25 mouse cellular contexts compared by ENCODE assay signal in genomic region chr2:128693236-128693635, GRCm38 (mm10). TPM values are rescaled to one million over a fixed set of nuclear protein-coding genes. Genes with fewer than 3 reads are reported as not detected.
DNase-seq lines count a peak whose midpoint lies in the region; ATAC-seq and TF ChIP-seq lines count a peak whose summit lies in the region.
"Had no signal": no experiment of that assay in that cellular context is flagged by ENCODE, and none has a peak within 500 bp of the region (broad histone marks: within the 10 kb centered on the region; RNA-seq: fewer than 3 reads in every experiment).

No protein-coding gene starts in this region.

- H3K27ac ChIP-seq in embryonic facial prominence, embryonic 13.5 days: peak overlapping the region; percentile 22; the same call in 1 of the 2 replicates
- H3K27ac ChIP-seq in embryonic facial prominence, embryonic 10.5 days (replicated peaks): no peak overlapping the region
- 0 out of 2 replicates have a peak overlapping the region, but pooled peaks have one; percentile 5 for H3K27ac ChIP-seq in heart, embryonic 13.5 days (replicated peaks)
- peak overlapping the region; percentile 38; the same call in 1 of the 2 replicates for H3K27ac ChIP-seq in limb, embryonic 10.5 days
- no peak overlapping the region for H3K27ac ChIP-seq in layer of hippocampus, adult 2 months
- H3K27ac ChIP-seq: gastrocnemius, adult 2 months; heart, adult 2 months; hindbrain, embryonic 12.5 days; hindbrain, embryonic 15.5 days had no signal

- no peaks in the 10 kb centered on the region for H3K27me3 ChIP-seq in embryonic facial prominence, embryonic 13.5 days
- no peaks in the 10 kb centered on the region for H3K27me3 ChIP-seq in embryonic facial prominence, embryonic 10.5 days (replicated peaks; ENCODE audit: low read depth, poor library complexity, severe bottlenecking)
- no peaks in the 10 kb centered on the region for H3K27me3 ChIP-seq in heart, embryonic 13.5 days (replicated peaks)
- H3K27me3 ChIP-seq in limb, embryonic 10.5 days (ENCODE audit: low read depth, poor library complexity, severe bottlenecking): no peaks in the 10 kb centered on the region
- H3K27me3 ChIP-seq: CH12.LX; heart, embryonic 12.5 days; Patski had no signal

- H3K4me3 ChIP-seq in embryonic facial prominence, embryonic 13.5 days: no peak overlapping the region
- no peak overlapping the region for H3K4me3 ChIP-seq in embryonic facial prominence, embryonic 10.5 days
- H3K4me3 ChIP-seq in heart, embryonic 13.5 days: no peak overlapping the region
- H3K4me3 ChIP-seq in limb, embryonic 10.5 days: no peak overlapping the region
- no peak overlapping the region for H3K4me3 ChIP-seq in layer of hippocampus, adult 2 months
- H3K4me3 ChIP-seq: gastrocnemius, adult 2 months; heart, adult 2 months; heart, embryonic 12.5 days; hindbrain, embryonic 12.5 days; hindbrain, embryonic 15.5 days had no signal

- ATAC-seq in embryonic facial prominence, embryonic 13.5 days (ENCODE audit: insufficient number of reproducible peaks, insufficient read depth, low FRiP score, low TSS enrichment, low read depth): no peak
- ATAC-seq in heart, embryonic 13.5 days (ENCODE audit: extremely low read depth, insufficient number of reproducible peaks, low FRiP score, low TSS enrichment): no peak
- ATAC-seq: forebrain, embryonic 14.5 days; forebrain, postnatal 0 days; intestine, postnatal 0 days; Patski had no signal

- WGBS in embryonic facial prominence, embryonic 13.5 days: 69% methylated on average over 4 of the region's 4 CpGs
- 75% methylated on average over 4 of the region's 4 CpGs for WGBS in embryonic facial prominence, embryonic 10.5 days
- WGBS in heart, embryonic 13.5 days: 55% methylated on average over 4 of the region's 4 CpGs
- 78% methylated on average over 4 of the region's 4 CpGs for WGBS in limb, embryonic 10.5 days

- TF ChIP-seq CTCF in layer of hippocampus, adult 2 months (conservative IDR thresholded peaks at IDR 0.05): no peak

- no peak for DNase-seq in embryonic facial prominence, embryonic 10.5 days (ENCODE audit: low spot score)
- no peak for DNase-seq in heart, adult 9 months (ENCODE audit: low spot score in 2 of 2)
- DNase-seq in limb, embryonic 10.5 days (ENCODE audit: low spot score): no peak
- no peak for DNase-seq in layer of hippocampus, adult 2 months (ENCODE audit: low spot score in 2 of 2)
- DNase-seq: adrenal gland, postnatal 10 days; adrenal gland, postnatal 36 days; B cell, adult 2 months; cerebellum, adult 18-20 months; cerebellum, adult 9-10 months; cerebellum, postnatal 14 days; forebrain, postnatal 0 days; gastrocnemius, adult 2 months; gastrocnemius, postnatal 14 days; heart, adult 2 months; heart, postnatal 14 days had no signal

- H3K4me1 ChIP-seq in embryonic facial prominence, embryonic 13.5 days: peaks cover 9% of the 10 kb centered on the region
- peaks cover 11% of the 10 kb centered on the region; the same call in 1 of the 2 replicates for H3K4me1 ChIP-seq in embryonic facial prominence, embryonic 10.5 days
- H3K4me1 ChIP-seq in heart, embryonic 13.5 days: peaks cover 8% of the 10 kb centered on the region; the same call in 1 of the 2 replicates
- peaks cover 16% of the 10 kb centered on the region for H3K4me1 ChIP-seq in limb, embryonic 10.5 days

- H3K9me3 ChIP-seq in embryonic facial prominence, embryonic 13.5 days: no peaks in the 10 kb centered on the region
- H3K9me3 ChIP-seq in embryonic facial prominence, embryonic 10.5 days: no peaks in the 10 kb centered on the region
- no peaks in the 10 kb centered on the region for H3K9me3 ChIP-seq in heart, embryonic 13.5 days
- no peaks in the 10 kb centered on the region for H3K9me3 ChIP-seq in limb, embryonic 10.5 days (replicated peaks)
- H3K9me3 ChIP-seq: G1E; heart, embryonic 12.5 days; hindbrain, embryonic 12.5 days; hindbrain, embryonic 15.5 days had no signal

- H3K9ac ChIP-seq in embryonic facial prominence, embryonic 13.5 days: no peak overlapping the region
- no peak overlapping the region for H3K9ac ChIP-seq in heart, embryonic 13.5 days
- H3K9ac ChIP-seq: forebrain, postnatal 0 days; heart, embryonic 12.5 days; hindbrain, embryonic 12.5 days; hindbrain, embryonic 15.5 days had no signal

- no peaks in the 10 kb centered on the region for H3K36me3 ChIP-seq in embryonic facial prominence, embryonic 13.5 days
- H3K36me3 ChIP-seq in embryonic facial prominence, embryonic 10.5 days (replicated peaks): no peaks in the 10 kb centered on the region
- no peaks in the 10 kb centered on the region for H3K36me3 ChIP-seq in heart, embryonic 13.5 days
- no peaks in the 10 kb centered on the region for H3K36me3 ChIP-seq in limb, embryonic 10.5 days
- H3K36me3 ChIP-seq: G1E; heart, embryonic 12.5 days; hindbrain, embryonic 12.5 days; hindbrain, embryonic 15.5 days had no signal

- H3K4me2 ChIP-seq in embryonic facial prominence, embryonic 13.5 days: no peak overlapping the region
- H3K4me2 ChIP-seq in heart, embryonic 13.5 days: no peak overlapping the region
- H3K4me2 ChIP-seq: heart, embryonic 12.5 days; hindbrain, embryonic 12.5 days; hindbrain, embryonic 15.5 days had no signal

RNA-seq across cellular contexts. Expression of gene Mertk, which starts 5.5 kb away (rescaled TPM):
- polyA plus RNA-seq in embryonic facial prominence, embryonic 13.5 days (2015; fragmentation: Nextera tagmentation; extraction: Ambion mirVana): 12.1 and 15.4 TPM in 2 replicates
- 9.3 and 12.2 TPM in 2 replicates for polyA plus RNA-seq in embryonic facial prominence, embryonic 10.5 days (2016; fragmentation: Nextera tagmentation; extraction: Ambion mirVana)
- polyA plus RNA-seq in heart, embryonic 13.5 days (2015; fragmentation: Nextera tagmentation; extraction: Ambion mirVana): 3.9 and 4.0 TPM in 2 replicates
- 14.5 and 22.3 TPM in 2 replicates for polyA plus RNA-seq in limb, embryonic 10.5 days (2016; fragmentation: Nextera tagmentation; extraction: Ambion mirVana)
- total RNA-seq in layer of hippocampus, adult 2 months (2021): 10 to 100 TPM; 36.0 to 38.5 TPM
- polyA plus RNA-seq: G1E had no signal

RNA-seq across cellular contexts. Expression of gene Anapc1, which starts 6.0 kb away (rescaled TPM):
- 65.4 and 72.5 TPM in 2 replicates for polyA plus RNA-seq in embryonic facial prominence, embryonic 13.5 days (2015; fragmentation: Nextera tagmentation; extraction: Ambion mirVana)
- 83.1 and 93.4 TPM in 2 replicates for polyA plus RNA-seq in embryonic facial prominence, embryonic 10.5 days (2016; fragmentation: Nextera tagmentation; extraction: Ambion mirVana)
- polyA plus RNA-seq in heart, embryonic 13.5 days (2015; fragmentation: Nextera tagmentation; extraction: Ambion mirVana): 38.8 and 42.9 TPM in 2 replicates
- polyA plus RNA-seq in limb, embryonic 10.5 days (2016; fragmentation: Nextera tagmentation; extraction: Ambion mirVana): 85.7 and 96.3 TPM in 2 replicates
- total RNA-seq in layer of hippocampus, adult 2 months (2021): 10 to 100 TPM; 63.8 to 70.4 TPM

Comparison
In these comparisons a context has a peak if more than half of its experiments do, and no peak if none do; other contexts are left out.
1. H3K27ac ChIP-seq: peak in embryonic facial prominence, embryonic 13.5 days (single experiment), heart, embryonic 13.5 days (single experiment) and limb, embryonic 10.5 days (single experiment); none in embryonic facial prominence, embryonic 10.5 days (single experiment) and layer of hippocampus, adult 2 months (single experiment).